Mouse (Mus musculus) limb, embryonic 14.5 days (tissue): Measurements from ENCODE around the gene Mthfd1l. TPM values are rescaled to one million over a fixed set of nuclear protein-coding genes. Genes with fewer than 3 reads are reported as not detected.

Experiments used
- ATAC-seq: fragments of 200-750 bp; cut with Nextera tagmentation; 2 replicates; pipeline ENCODE4 v1.8.0; 2017; ENCODE audit warnings: low read depth, moderate number of reproducible peaks, moderate TSS enrichment; ENCODE audit not compliant: low FRiP score
- DNase-seq: peaks from one replicate; pipeline ENCODE4 v3.0.0-alpha.2; 2015; ENCODE audit warnings: low spot score
- H3K27ac ChIP-seq: fragments of 300-500 bp; sonication (generic); replicated peaks from 2 replicates; pipeline ENCODE4 v1.5.1; 2014; ENCODE audit warnings: low read depth, mild to moderate bottlenecking, low read length, moderate library complexity, mixed read lengths
- H3K27me3 ChIP-seq: fragments of 300-500 bp; sonication (generic); 2 replicates; pipeline ENCODE4 v1.6.1; 2014; ENCODE audit warnings: low read length, mixed read lengths; ENCODE audit not compliant: control insufficient read depth, insufficient read depth
- H3K36me3 ChIP-seq: fragments of 300-500 bp; sonication (generic); 2 replicates; pipeline ENCODE4 v1.6.1; 2014; ENCODE audit warnings: mild to moderate bottlenecking, low read length, moderate library complexity, mixed read lengths; ENCODE audit not compliant: control insufficient read depth, insufficient read depth
- H3K4me1 ChIP-seq: fragments of 300-500 bp; sonication (generic); 2 replicates; pipeline ENCODE4 v1.6.1; 2014; ENCODE audit warnings: antibody characterized with exemption, low read length, mixed read lengths; ENCODE audit not compliant: control insufficient read depth, insufficient read depth
- H3K4me2 ChIP-seq: fragments of 300-500 bp; sonication (generic); replicated peaks from 2 replicates; pipeline ENCODE4 v1.6.1; 2014; ENCODE audit warnings: low read depth, mild to moderate bottlenecking, low read length, moderate library complexity; ENCODE audit not compliant: severe bottlenecking
- H3K4me3 ChIP-seq: fragments of 300-500 bp; sonication (generic); replicated peaks from 2 replicates; pipeline ENCODE4 v1.5.1; 2014; ENCODE audit warnings: low read length
- H3K9ac ChIP-seq: fragments of 300-500 bp; sonication (generic); 2 replicates; pipeline ENCODE4 v1.6.1; 2014; ENCODE audit warnings: mild to moderate bottlenecking, low read depth, low read length, moderate library complexity; ENCODE audit not compliant: severe bottlenecking
- H3K9me3 ChIP-seq: fragments of 300-500 bp; sonication (generic); 2 replicates; pipeline ENCODE4 v1.6.1; 2016; ENCODE audit warnings: low read length; ENCODE audit not compliant: control insufficient read depth
- POLR2A ChIP-seq: fragments of 200-500 bp; IDR thresholded peaks from 2 replicates; pipeline ENCODE4 v1.8.0; 2012; ENCODE audit warnings: inconsistent platforms, mild to moderate bottlenecking, moderate library complexity, borderline replicate concordance; ENCODE audit not compliant: insufficient read depth, insufficient read length; ENCODE audit errors: extremely low read depth
- WGBS: fragments of 180-500 bp; shearing (Covaris S2); extraction: QIAGEN DNeasy Blood & Tissue Kit; methylation state at CpG from one replicate; pipeline ENCODE4 v1.1.7; 2014; 5-methylcytosine and 5-hydroxymethylcytosine counted together
- polyA plus RNA-seq, 2 experiments: library from polyadenylated mRNA; depleted of rRNA in 1 of 2; stranded (reverse) in 1 of 2; unstranded in 1 of 2; fragments of >200 nt; fragmentation: Nextera tagmentation in 1 of 2; extraction: Ambion mirVana in 1 of 2; gene quantifications; 2 replicates each; pipeline versions ENCODE4 v1.2.1 to v1.2.3; 2012 to 2014

Mthfd1l gene
- polyA plus RNA-seq, 2 experiments, result 10.2 to 10.4 TPM

GRCm38 (mm10) chr10:4006296-4007015 lies 33.5 kb downstream of the Mthfd1l start:
- ATAC-seq (peak; percentile 71; the same call in 1 of the 2 replicates), DNase-seq (peak; percentile 68)
- WGBS, result 49% methylated on average over 7 of the region's 7 CpGs

GRCm38 (mm10) chr10:4022628-4023303 lies 49.8 kb downstream of the Mthfd1l start:
- Histone ChIP-seq H3K36me3 (no peaks in the 10 kb centered on the region), H3K4me3 (no peak overlapping the region), H3K9ac (no peak overlapping the region), H3K4me2 (no peak overlapping the region), H3K27ac (no peak overlapping the region), H3K27me3 (no peaks in the 10 kb centered on the region), H3K4me1 (peaks cover 2% of the 10 kb centered on the region; the same call in 1 of the 2 replicates), H3K9me3 (no peaks in the 10 kb centered on the region)
- TF ChIP-seq POLR2A, result no peak
- ATAC-seq (no peak), DNase-seq (no peak)
- 86% methylated on average over 14 of the region's 14 CpGs for WGBS

More at GRCm38 (mm10) chr10:4006296-4007015, 33.5 kb downstream of the Mthfd1l start:
- peaks cover 14% of the 10 kb centered on the region for H3K4me1 ChIP-seq
- H3K4me2 ChIP-seq, result no peak overlapping the region
- H3K27me3 ChIP-seq, result no peaks in the 10 kb centered on the region
- TF ChIP-seq POLR2A, result no peak
- H3K9me3 ChIP-seq, result no peaks in the 10 kb centered on the region
- no peak overlapping the region for H3K9ac ChIP-seq
- H3K4me3 ChIP-seq, result no peak overlapping the region
- H3K36me3 ChIP-seq, result peaks cover 8% of the 10 kb centered on the region; the same call in 1 of the 2 replicates
- H3K27ac ChIP-seq, result peak overlapping the region; percentile 33; the same call in 1 of the 2 replicates

- H3K27me3 ChIP-seq, result no peaks in the 10 kb centered on the region
- peak; percentile 42 for DNase-seq
- WGBS, result 74% methylated on average over 4 of the region's 4 CpGs
- peaks cover 2% of the 10 kb centered on the region; the same call in 1 of the 2 replicates for H3K4me1 ChIP-seq
- no peak overlapping the region for H3K9ac ChIP-seq
- H3K4me2 ChIP-seq, result no peak overlapping the region
- no peak overlapping the region for H3K4me3 ChIP-seq
- TF ChIP-seq POLR2A, result no peak
- H3K9me3 ChIP-seq, result no peaks in the 10 kb centered on the region; the same call in 1 of the 2 replicates
- H3K27ac ChIP-seq, result no peak overlapping the region
- H3K36me3 ChIP-seq, result no peaks in the 10 kb centered on the region; the same call in 1 of the 2 replicates
- ATAC-seq, result no peak
Observed at GRCm38 (mm10) chr10:4026616-4027015, 53.7 kb downstream of the Mthfd1l start.

GRCm38 (mm10) chr10:4027466-4027865 lies 54.5 kb downstream of the Mthfd1l start:
- H3K9me3 ChIP-seq, result no peaks in the 10 kb centered on the region; the same call in 1 of the 2 replicates
- H3K36me3 ChIP-seq, result peaks cover 4% of the 10 kb centered on the region
- no peak for ATAC-seq
- H3K9ac ChIP-seq, result no peak overlapping the region
- H3K4me2 ChIP-seq, result no peak overlapping the region
- H3K4me3 ChIP-seq, result no peak overlapping the region
- H3K27me3 ChIP-seq, result no peaks in the 10 kb centered on the region
- no peak for DNase-seq
- H3K4me1 ChIP-seq, result peaks cover 2% of the 10 kb centered on the region; the same call in 1 of the 2 replicates
- H3K27ac ChIP-seq, result no peak overlapping the region
- 68% methylated on average over 4 of the region's 4 CpGs for WGBS
- TF ChIP-seq POLR2A, result no peak

DNA sequence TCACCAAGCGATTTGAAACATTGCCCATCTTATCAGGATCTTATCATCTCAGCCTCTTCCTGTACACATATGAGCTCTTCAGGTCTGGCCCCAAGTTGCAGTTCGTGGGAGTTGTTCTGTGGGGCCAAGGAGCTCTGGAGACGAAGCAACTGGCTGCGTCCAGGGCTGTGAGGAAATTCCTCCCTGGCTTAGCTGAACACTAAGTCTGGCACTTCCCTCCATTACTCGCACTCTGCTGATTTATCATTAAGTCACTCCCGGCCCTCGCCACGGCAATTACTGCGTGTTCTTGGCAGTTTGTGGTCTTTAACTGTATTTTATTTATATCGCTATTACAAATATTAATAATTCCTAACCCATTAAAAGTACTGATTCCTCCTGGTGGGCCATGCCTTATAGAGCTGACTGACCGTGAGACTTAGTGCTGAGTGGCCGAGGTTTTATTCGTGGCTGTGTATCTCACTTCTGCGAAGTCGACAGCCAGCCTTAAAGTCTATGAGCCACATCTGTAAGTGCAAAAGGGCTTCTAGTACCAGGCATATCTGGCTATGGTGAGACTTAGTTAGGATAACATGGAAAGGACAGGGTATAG lies 56.0 kb downstream of the Mthfd1l start:
- ATAC-seq, result no peak
- Histone ChIP-seq H3K4me3 (no peak overlapping the region), H3K4me1 (no peaks in the 10 kb centered on the region), H3K36me3 (peaks cover 4% of the 10 kb centered on the region), H3K27me3 (no peaks in the 10 kb centered on the region), H3K4me2 (no peak overlapping the region), H3K9ac (no peak overlapping the region), H3K27ac (no peak overlapping the region), H3K9me3 (no peaks in the 10 kb centered on the region; the same call in 1 of the 2 replicates)
- no peak for DNase-seq
- 78% methylated on average over 15 of the region's 15 CpGs for WGBS
- TF ChIP-seq POLR2A, result no peak
